Mouse (Mus musculus): ENCODE measurements around the gene Vps13d.

Gene Vps13d

GRCm38 (mm10) chr4:144977057-144977456, 217.7 kb downstream of the Vps13d start:
- DNase-seq (ENCODE audit: low read depth, low spot score): no peak

GRCm38 (mm10) chr4:144975505-144975904, 219.3 kb downstream of the Vps13d start:
- no peak for DNase-seq (ENCODE audit: low read depth, low spot score)

- DNase-seq (ENCODE audit: low read depth, low spot score): no peak
Measured at GRCm38 (mm10) chr4:144974458-144974857, 220.3 kb downstream of the Vps13d start.

- peak; percentile 66 for DNase-seq (ENCODE audit: low read depth, low spot score)
Measured at GRCm38 (mm10) chr4:144972948-144973720, 221.7 kb downstream of the Vps13d start.

- DNase-seq (ENCODE audit: low read depth, low spot score): peak; percentile 61
Measured at GRCm38 (mm10) chr4:144971048-144971447, 223.8 kb downstream of the Vps13d start.

GRCm38 (mm10) chr4:144969030-144969429, 225.8 kb downstream of the Vps13d start:
- DNase-seq (ENCODE audit: low read depth, low spot score): no peak

- no peak for DNase-seq (ENCODE audit: low read depth, low spot score)
Measured at GRCm38 (mm10) chr4:144968371-144968770, 226.4 kb downstream of the Vps13d start.

- DNase-seq (ENCODE audit: low read depth, low spot score): no peak
Measured at GRCm38 (mm10) chr4:144965255-144965654, 229.6 kb downstream of the Vps13d start.

GRCm38 (mm10) chr4:144961696-144962095, 233.1 kb downstream of the Vps13d start:
- no peak for DNase-seq (ENCODE audit: low read depth, low spot score)

- no peak for DNase-seq (ENCODE audit: low read depth, low spot score)
Measured at GRCm38 (mm10) chr4:144961232-144961631, 233.6 kb downstream of the Vps13d start.

GRCm38 (mm10) chr4:144960188-144960904, 234.5 kb downstream of the Vps13d start:
- DNase-seq (ENCODE audit: low read depth, low spot score): no peak

GRCm38 (mm10) chr4:144957721-144958120, 237.1 kb downstream of the Vps13d start:
- DNase-seq (ENCODE audit: low read depth, low spot score): no peak

GRCm38 (mm10) chr4:144957186-144957585, 237.6 kb downstream of the Vps13d start:
- no peak for DNase-seq (ENCODE audit: low read depth, low spot score)

- no peak for DNase-seq (ENCODE audit: low read depth, low spot score)
Measured at GRCm38 (mm10) chr4:144956293-144956692, 238.5 kb downstream of the Vps13d start.

GRCm38 (mm10) chr4:144955863-144956262, 238.9 kb downstream of the Vps13d start:
- no peak for DNase-seq (ENCODE audit: low read depth, low spot score)

- DNase-seq (ENCODE audit: low read depth, low spot score): no peak
Measured at GRCm38 (mm10) chr4:144953421-144953820, 241.4 kb downstream of the Vps13d start.

GRCm38 (mm10) chr4:144951859-144952258, 242.9 kb downstream of the Vps13d start:
- DNase-seq (ENCODE audit: low read depth, low spot score): no peak

GRCm38 (mm10) chr4:144950883-144951282, 243.9 kb downstream of the Vps13d start:
- no peak for DNase-seq (ENCODE audit: low read depth, low spot score)

- no peak for DNase-seq (ENCODE audit: low read depth, low spot score)
Measured at GRCm38 (mm10) chr4:144950327-144950711, 244.5 kb downstream of the Vps13d start.

GRCm38 (mm10) chr4:144949441-144950326, 245.1 kb downstream of the Vps13d start:
- DNase-seq (ENCODE audit: low read depth, low spot score): no peak

GRCm38 (mm10) chr4:144947738-144948390, 246.9 kb downstream of the Vps13d start:
- DNase-seq (ENCODE audit: low read depth, low spot score): no peak

Measured in A20 (cell line).